Mouse (Mus musculus): ENCODE measurements around the gene Cd72. TPM values are rescaled to one million over a fixed set of nuclear protein-coding genes. Genes with fewer than 3 reads are reported as not detected.

The Cd72 gene
- polyA plus RNA-seq, 1 experiment, result 11.4 TPM

DNA sequence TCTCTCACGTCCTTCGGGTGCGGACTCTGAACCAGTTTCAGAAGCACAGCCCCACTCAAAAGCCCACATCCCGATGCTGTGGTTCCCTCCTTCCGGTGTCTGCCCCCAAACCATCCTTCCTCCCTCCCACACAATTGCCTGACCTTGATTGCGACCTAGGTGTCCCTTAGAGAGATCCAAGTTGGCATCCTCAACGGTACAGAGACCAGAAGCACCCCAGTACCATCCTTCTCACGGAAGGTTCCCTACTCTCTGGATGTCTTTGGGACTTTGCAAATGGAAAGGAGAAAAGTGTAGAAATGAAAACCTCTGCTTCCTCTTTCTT is 24.1 kb upstream of the Cd72 start:
- Histone ChIP-seq H3K4me3 (ENCODE audit: low read depth, low read length) (peak overlapping the region; percentile 51), H3K27ac (ENCODE audit: insufficient read depth, low read depth, low read length) (peak overlapping the region; percentile 58), H3K4me1 (ENCODE audit: control insufficient read depth, insufficient read depth, insufficient read length, low read length) (peaks cover 20% of the 10 kb centered on the region), H3K36me3 (ENCODE audit: control insufficient read depth, insufficient read depth, low read length) (no peaks in the 10 kb centered on the region), H3K27me3 (ENCODE audit: control insufficient read depth, insufficient read depth, low read length) (no peaks in the 10 kb centered on the region)
- WGBS, result 48% methylated on average over 8 of the region's 8 CpGs
- TF ChIP-seq CTCF (IDR thresholded peaks at IDR 0.05; ENCODE audit: extremely low read depth, insufficient read length, insufficient replicate concordance, low read depth, low read length), result no peak
- TF ChIP-seq POLR2A (IDR thresholded peaks at IDR 0.05; ENCODE audit: low read depth, low read length), result no peak

- no peaks in the 10 kb centered on the region for H3K27me3 ChIP-seq (ENCODE audit: control insufficient read depth, insufficient read depth, low read length)
- peaks cover 18% of the 10 kb centered on the region for H3K4me1 ChIP-seq (ENCODE audit: control insufficient read depth, insufficient read depth, insufficient read length, low read length)
- no peaks in the 10 kb centered on the region for H3K36me3 ChIP-seq (ENCODE audit: control insufficient read depth, insufficient read depth, low read length)
- peak overlapping the region; percentile 51 for H3K4me3 ChIP-seq (ENCODE audit: low read depth, low read length)
- 25% methylated on average over 11 of the region's 11 CpGs for WGBS
- H3K27ac ChIP-seq (ENCODE audit: insufficient read depth, low read depth, low read length), result peak overlapping the region; percentile 58
- TF ChIP-seq CTCF (IDR thresholded peaks at IDR 0.05; ENCODE audit: extremely low read depth, insufficient read length, insufficient replicate concordance, low read depth, low read length), result peak; percentile 52; the same call in 1 of the 2 replicates
- TF ChIP-seq POLR2A (IDR thresholded peaks at IDR 0.05; ENCODE audit: low read depth, low read length), result no peak
Observed at GRCm38 (mm10) chr4:43477857-43478533, 23.6 kb upstream of the Cd72 start.

DNA sequence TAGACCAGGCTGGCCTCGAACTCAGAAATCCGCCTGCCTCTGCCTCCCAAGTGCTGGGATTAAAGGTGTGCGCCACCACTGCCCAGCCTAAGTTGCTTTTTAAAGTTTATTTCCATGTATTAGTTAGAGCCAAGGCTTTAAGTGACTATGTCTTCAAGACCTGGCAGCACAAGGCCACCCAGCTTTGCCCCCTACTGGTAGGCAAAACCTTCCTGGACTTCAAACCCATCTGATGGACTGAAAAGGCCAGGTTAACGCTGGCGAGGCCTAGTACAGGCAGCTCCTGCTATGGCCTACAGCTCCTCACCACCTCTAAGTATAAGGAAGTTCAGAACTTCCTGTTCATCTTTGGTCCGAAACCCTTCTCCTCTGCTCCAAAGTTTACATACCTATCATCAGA is 22.2 kb upstream of the Cd72 start:
- 64% methylated on average over 6 of the region's 6 CpGs for WGBS
- Histone ChIP-seq H3K27ac (ENCODE audit: insufficient read depth, low read depth, low read length) (peak overlapping the region; percentile 83), H3K27me3 (ENCODE audit: control insufficient read depth, insufficient read depth, low read length) (no peaks in the 10 kb centered on the region), H3K4me1 (ENCODE audit: control insufficient read depth, insufficient read depth, insufficient read length, low read length) (peaks cover 12% of the 10 kb centered on the region; the same call in 1 of the 2 replicates), H3K36me3 (ENCODE audit: control insufficient read depth, insufficient read depth, low read length) (no peaks in the 10 kb centered on the region), H3K4me3 (ENCODE audit: low read depth, low read length) (no peak overlapping the region)
- TF ChIP-seq CTCF (IDR thresholded peaks at IDR 0.05; ENCODE audit: extremely low read depth, insufficient read length, insufficient replicate concordance, low read depth, low read length) (peak; percentile 33; the same call in 1 of the 2 replicates), POLR2A (IDR thresholded peaks at IDR 0.05; ENCODE audit: low read depth, low read length) (no peak)

DNA sequence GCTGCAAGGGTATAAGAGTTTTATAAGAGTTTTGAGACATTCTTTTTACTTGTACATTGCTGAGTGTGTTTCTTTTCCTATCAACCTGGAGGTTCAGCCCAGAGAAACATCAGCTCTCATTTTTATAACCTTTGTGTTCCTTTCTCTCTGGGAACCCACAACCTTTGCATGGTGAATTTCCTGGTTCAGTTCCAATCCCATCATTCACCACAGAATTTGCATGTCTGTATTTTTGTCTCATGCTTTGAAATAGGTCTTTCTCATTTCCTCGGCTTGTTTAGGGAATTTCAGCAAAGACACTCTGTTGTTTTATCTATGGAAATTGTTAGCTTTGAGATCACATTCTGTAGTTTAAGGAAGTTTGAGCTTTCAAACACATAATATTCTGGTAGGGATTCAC is 19.2 kb upstream of the Cd72 start:
- no peak overlapping the region for H3K27ac ChIP-seq (ENCODE audit: insufficient read depth, low read depth, low read length)
- 66% methylated on average over 1 of the region's 1 CpGs for WGBS
- H3K27me3 ChIP-seq (ENCODE audit: control insufficient read depth, insufficient read depth, low read length), result no peaks in the 10 kb centered on the region
- no peaks in the 10 kb centered on the region for H3K36me3 ChIP-seq (ENCODE audit: control insufficient read depth, insufficient read depth, low read length)
- TF ChIP-seq CTCF (IDR thresholded peaks at IDR 0.05; ENCODE audit: extremely low read depth, insufficient read length, insufficient replicate concordance, low read depth, low read length) (no peak), POLR2A (IDR thresholded peaks at IDR 0.05; ENCODE audit: low read depth, low read length) (no peak)
- H3K4me3 ChIP-seq (ENCODE audit: low read depth, low read length), result no peak overlapping the region
- peaks cover 7% of the 10 kb centered on the region; the same call in 1 of the 2 replicates for H3K4me1 ChIP-seq (ENCODE audit: control insufficient read depth, insufficient read depth, insufficient read length, low read length)

DNA sequence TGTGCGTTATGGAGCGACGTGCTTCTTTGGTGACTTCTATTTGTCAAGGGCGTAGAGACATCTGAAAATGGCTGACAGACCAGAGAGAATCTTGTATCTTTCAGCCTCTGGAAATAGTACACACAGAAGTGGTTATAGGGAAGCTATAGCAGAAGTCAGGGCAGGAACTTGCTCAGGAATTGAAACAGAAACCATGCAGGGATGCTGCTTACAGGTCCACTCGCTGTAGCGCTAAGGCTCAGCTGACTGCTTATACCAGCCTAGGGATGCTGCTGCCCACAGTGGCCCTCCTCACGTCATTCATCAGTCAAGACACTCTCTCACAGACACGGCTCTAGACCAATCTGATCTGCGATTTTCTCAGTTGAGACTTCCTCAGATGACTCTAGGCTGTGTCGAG is 15.9 kb upstream of the Cd72 start:
- no peaks in the 10 kb centered on the region for H3K27me3 ChIP-seq (ENCODE audit: control insufficient read depth, insufficient read depth, low read length)
- no peak overlapping the region for H3K4me3 ChIP-seq (ENCODE audit: low read depth, low read length)
- no peaks in the 10 kb centered on the region for H3K4me1 ChIP-seq (ENCODE audit: control insufficient read depth, insufficient read depth, insufficient read length, low read length)
- TF ChIP-seq CTCF (IDR thresholded peaks at IDR 0.05; ENCODE audit: extremely low read depth, insufficient read length, insufficient replicate concordance, low read depth, low read length), result no peak
- TF ChIP-seq POLR2A (IDR thresholded peaks at IDR 0.05; ENCODE audit: low read depth, low read length), result no peak
- no peak overlapping the region for H3K27ac ChIP-seq (ENCODE audit: insufficient read depth, low read depth, low read length)
- WGBS, result 89% methylated on average over 10 of the region's 10 CpGs
- H3K36me3 ChIP-seq (ENCODE audit: control insufficient read depth, insufficient read depth, low read length), result no peaks in the 10 kb centered on the region

- 85% methylated on average over 7 of the region's 7 CpGs for WGBS
- Histone ChIP-seq H3K27me3 (ENCODE audit: control insufficient read depth, insufficient read depth, low read length) (no peaks in the 10 kb centered on the region), H3K27ac (ENCODE audit: insufficient read depth, low read depth, low read length) (no peak overlapping the region), H3K4me1 (ENCODE audit: control insufficient read depth, insufficient read depth, insufficient read length, low read length) (no peaks in the 10 kb centered on the region), H3K36me3 (ENCODE audit: control insufficient read depth, insufficient read depth, low read length) (no peaks in the 10 kb centered on the region), H3K4me3 (ENCODE audit: low read depth, low read length) (no peak overlapping the region)
- no peak for TF ChIP-seq POLR2A (IDR thresholded peaks at IDR 0.05; ENCODE audit: low read depth, low read length)
- TF ChIP-seq CTCF (IDR thresholded peaks at IDR 0.05; ENCODE audit: extremely low read depth, insufficient read length, insufficient replicate concordance, low read depth, low read length), result no peak
Observed at GRCm38 (mm10) chr4:43466872-43467271, 12.4 kb upstream of the Cd72 start.

GRCm38 (mm10) chr4:43465935-43466334 is 11.5 kb upstream of the Cd72 start:
- Histone ChIP-seq H3K36me3 (ENCODE audit: control insufficient read depth, insufficient read depth, low read length) (no peaks in the 10 kb centered on the region), H3K4me1 (ENCODE audit: control insufficient read depth, insufficient read depth, insufficient read length, low read length) (no peaks in the 10 kb centered on the region), H3K4me3 (ENCODE audit: low read depth, low read length) (no peak overlapping the region), H3K27ac (ENCODE audit: insufficient read depth, low read depth, low read length) (no peak overlapping the region), H3K27me3 (ENCODE audit: control insufficient read depth, insufficient read depth, low read length) (no peaks in the 10 kb centered on the region)
- 83% methylated on average over 6 of the region's 6 CpGs for WGBS
- TF ChIP-seq POLR2A (IDR thresholded peaks at IDR 0.05; ENCODE audit: low read depth, low read length) (no peak), CTCF (IDR thresholded peaks at IDR 0.05; ENCODE audit: extremely low read depth, insufficient read length, insufficient replicate concordance, low read depth, low read length) (no peak)
